Mouse (Mus musculus) c-Kit-negative CD71-positive TER-119-positive erythroid progenitor cells, embryonic 14.5 days (primary cell): Measurements from ENCODE around the gene 4930539E08Rik.

Source experiments
- DNase-seq: peaks from one replicate; pipeline ENCODE4 v3.0.0-alpha.2; 2013; ENCODE audit warnings: low read depth, low spot score

Gene 4930539E08Rik

GRCm38 (mm10) chr17:28896095-28896780 is 18.9 kb downstream of the 4930539E08Rik start:
- DNase-seq, result no peak

GRCm38 (mm10) chr17:28895217-28895875 is 19.8 kb downstream of the 4930539E08Rik start:
- DNase-seq, result no peak

- DNase-seq, result no peak
These were observed 20.9 kb downstream of the 4930539E08Rik start for GRCm38 (mm10) chr17:28894050-28894767.

- DNase-seq, result no peak
These were observed 28.9 kb downstream of the 4930539E08Rik start for GRCm38 (mm10) chr17:28886266-28886665.

- no peak for DNase-seq
These were observed 29.9 kb downstream of the 4930539E08Rik start for GRCm38 (mm10) chr17:28885231-28885630.

- no peak for DNase-seq
These were observed 31.1 kb downstream of the 4930539E08Rik start for GRCm38 (mm10) chr17:28883941-28884516.

- DNase-seq, result no peak
These were observed 32.3 kb downstream of the 4930539E08Rik start for GRCm38 (mm10) chr17:28882810-28883209.

GRCm38 (mm10) chr17:28882316-28882715 is 32.8 kb downstream of the 4930539E08Rik start:
- DNase-seq, result peak; percentile 54

- peak; percentile 49 for DNase-seq
These were observed 35.2 kb downstream of the 4930539E08Rik start for GRCm38 (mm10) chr17:28879931-28880391.

GRCm38 (mm10) chr17:28876821-28877220 is 38.3 kb downstream of the 4930539E08Rik start:
- DNase-seq, result no peak

GRCm38 (mm10) chr17:28876331-28876730 is 38.8 kb downstream of the 4930539E08Rik start:
- DNase-seq, result no peak

GRCm38 (mm10) chr17:28875316-28875715 is 39.8 kb downstream of the 4930539E08Rik start:
- DNase-seq, result no peak

- no peak for DNase-seq
These were observed 40.3 kb downstream of the 4930539E08Rik start for GRCm38 (mm10) chr17:28874825-28875224.

GRCm38 (mm10) chr17:28874216-28874615 is 40.9 kb downstream of the 4930539E08Rik start:
- no peak for DNase-seq

GRCm38 (mm10) chr17:28872322-28872721 is 42.8 kb downstream of the 4930539E08Rik start:
- no peak for DNase-seq

GRCm38 (mm10) chr17:28871831-28872230 is 43.3 kb downstream of the 4930539E08Rik start:
- DNase-seq, result no peak

- DNase-seq, result no peak
These were observed 44.7 kb downstream of the 4930539E08Rik start for GRCm38 (mm10) chr17:28870435-28870834.

GRCm38 (mm10) chr17:28869412-28870110 is 45.6 kb downstream of the 4930539E08Rik start:
- no peak for DNase-seq

GRCm38 (mm10) chr17:28867381-28867780 is 47.7 kb downstream of the 4930539E08Rik start:
- DNase-seq, result no peak

GRCm38 (mm10) chr17:28866921-28867320 is 48.2 kb downstream of the 4930539E08Rik start:
- DNase-seq, result no peak

GRCm38 (mm10) chr17:28864464-28864863 is 50.7 kb downstream of the 4930539E08Rik start:
- DNase-seq, result no peak
